Mouse (Mus musculus) heart, postnatal 0 days (tissue): ENCODE data around the gene Atp6v1fnb.

Experiments
- CTCF ChIP-seq: IDR thresholded peaks from 2 replicates; pipeline ENCODE4 v1.5.1; 2016; ENCODE audit warnings: antibody characterized with exemption, control low read depth, low read depth
- EP300 ChIP-seq: IDR thresholded peaks from 2 replicates; pipeline ENCODE4 v1.6.1; 2016; ENCODE audit warnings: antibody characterized with exemption, low read depth

DNA sequence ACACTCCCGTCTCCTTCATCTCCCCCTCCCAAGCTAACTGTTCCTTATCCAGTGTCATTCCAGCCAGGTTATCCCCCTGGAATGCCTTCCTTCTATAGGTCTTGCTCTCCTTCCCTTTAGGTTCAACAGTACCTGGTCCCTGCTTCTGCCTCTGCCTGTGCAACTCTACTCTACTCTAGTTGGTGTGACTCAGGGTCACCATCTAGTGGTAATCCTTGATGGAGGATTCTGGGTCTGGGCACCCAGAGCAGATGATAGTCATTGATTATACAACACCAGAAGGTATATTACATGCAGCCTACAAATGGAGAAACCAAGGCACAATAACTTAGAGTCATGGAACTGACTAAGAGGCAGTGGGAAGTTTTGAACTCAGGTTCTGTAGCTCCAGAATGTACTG lies 30.4 kb downstream of the Atp6v1fnb start:
- peak; percentile 53 for TF ChIP-seq CTCF
- TF ChIP-seq EP300, result no peak
